Mouse (Mus musculus): Measurements from ENCODE around the gene Lrch4. TPM values are rescaled to one million over a fixed set of nuclear protein-coding genes. Genes with fewer than 3 reads are reported as not detected.
A peak's percentile ranks its signal among the peaks of the same experiment; 100 is the strongest.

The Lrch4 gene
- polyA plus RNA-seq, 1 experiment from 2014 or later, result 21.4 TPM

GRCm38 (mm10) chr5:137642886-137643285 lies 14.0 kb downstream of the Lrch4 start:
- Histone ChIP-seq H3K27ac (replicated peaks) (no peak overlapping the region), H3K4me1 (peaks cover 9% of the 10 kb centered on the region), H3K9ac (replicated peaks) (no peak overlapping the region), H3K4me3 (no peak overlapping the region), H3K27me3 (peaks cover 30% of the 10 kb centered on the region), H3K4me2 (replicated peaks) (no peak overlapping the region), H3K9me3 (no peaks in the 10 kb centered on the region), H3K36me3 (peaks cover 34% of the 10 kb centered on the region)
- WGBS, result 47% methylated on average over 4 of the region's 4 CpGs
- no peak for ATAC-seq (replicated peaks)

GRCm38 (mm10) chr5:137644484-137644883 lies 15.6 kb downstream of the Lrch4 start:
- Histone ChIP-seq H3K4me3 (no peak overlapping the region), H3K9ac (replicated peaks) (no peak overlapping the region), H3K27ac (replicated peaks) (no peak overlapping the region), H3K27me3 (peaks cover 30% of the 10 kb centered on the region), H3K9me3 (no peaks in the 10 kb centered on the region), H3K4me2 (replicated peaks) (no peak overlapping the region), H3K36me3 (peaks cover 20% of the 10 kb centered on the region), H3K4me1 (peaks cover 9% of the 10 kb centered on the region)
- ATAC-seq (replicated peaks), result no peak
- WGBS, result 34% methylated on average over 19 of the region's 19 CpGs

- Histone ChIP-seq H3K4me1 (peaks cover 13% of the 10 kb centered on the region), H3K27ac (replicated peaks) (no peak overlapping the region), H3K27me3 (peaks cover 30% of the 10 kb centered on the region), H3K9ac (replicated peaks) (no peak overlapping the region), H3K36me3 (peaks cover 13% of the 10 kb centered on the region), H3K9me3 (no peaks in the 10 kb centered on the region), H3K4me3 (peak overlapping the region; percentile 28), H3K4me2 (replicated peaks) (peak overlapping the region; percentile 40)
- no peak for ATAC-seq (replicated peaks)
- 3% methylated on average over 44 of the region's 44 CpGs for WGBS
Measured at GRCm38 (mm10) chr5:137645091-137645651, 16.2 kb downstream of the Lrch4 start.

DNA sequence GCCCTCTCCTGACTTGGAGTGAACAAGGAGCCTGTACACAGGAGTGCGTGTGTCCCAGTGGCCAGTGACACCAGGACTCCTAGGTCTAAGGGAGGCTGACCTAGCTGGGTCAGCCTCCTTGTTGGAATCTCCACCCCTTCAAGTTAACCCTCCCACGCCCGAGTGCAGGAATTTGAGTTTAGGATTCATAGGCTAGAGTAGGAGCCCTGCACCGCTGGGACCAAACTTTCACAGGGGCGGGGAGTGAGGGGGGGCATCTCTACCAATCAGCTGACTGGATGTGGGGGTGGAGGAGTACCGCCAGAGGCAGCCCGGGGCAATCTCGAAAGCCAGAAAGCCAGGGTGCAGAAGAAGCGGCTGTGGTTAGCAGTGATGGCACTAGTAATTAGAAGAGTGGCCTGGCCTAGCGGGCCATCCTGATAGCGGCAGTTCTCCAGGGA lies 16.8 kb downstream of the Lrch4 start, which contains the start of gene Irs3:
Gene Irs3, minus strand, starts transcription at position 63 of the 440 bp plus-strand sequence.
- Histone ChIP-seq H3K9me3 (no peaks in the 10 kb centered on the region), H3K4me3 (peak within 1 kb of the TSS; percentile 28), H3K4me1 (peaks cover 13% of the 10 kb centered on the region), H3K9ac (replicated peaks) (no peak within 1 kb of the TSS), H3K36me3 (peaks cover 12% of the 10 kb centered on the region), H3K4me2 (replicated peaks) (peak within 1 kb of the TSS; percentile 40), H3K27ac (replicated peaks) (no peak within 1 kb of the TSS), H3K27me3 (peaks cover 30% of the 10 kb centered on the region)
- 19% methylated on average over 11 of the region's 11 CpGs for WGBS
- no peak for ATAC-seq (replicated peaks)

- no peak overlapping the region for H3K27ac ChIP-seq (replicated peaks)
Measured at GRCm38 (mm10) chr5:137647827-137648601, 19.1 kb downstream of the Lrch4 start.

DNA sequence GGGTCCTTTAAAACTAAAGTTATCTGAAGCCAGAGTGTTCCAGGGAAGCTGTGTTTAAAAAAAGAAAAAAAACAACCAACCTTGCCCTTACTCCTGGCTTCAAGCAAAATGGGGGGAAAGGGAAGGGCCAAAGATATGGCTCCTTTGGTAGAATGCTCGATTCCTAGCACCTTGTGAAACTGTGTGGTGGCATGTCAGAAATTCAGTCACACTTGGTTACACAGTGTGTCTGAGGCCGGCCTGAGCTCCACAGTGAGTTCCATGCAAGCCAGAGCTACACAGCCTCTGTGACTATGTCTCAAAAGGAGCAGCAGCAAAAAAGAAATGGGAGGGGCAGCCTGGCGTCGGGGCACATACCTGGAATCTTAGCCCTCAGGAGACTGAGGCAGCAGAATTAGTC lies 20.3 kb downstream of the Lrch4 start:
- no peak for ATAC-seq (replicated peaks)
- Histone ChIP-seq H3K4me1 (peaks cover 13% of the 10 kb centered on the region), H3K27me3 (peaks cover 22% of the 10 kb centered on the region), H3K36me3 (peaks cover 21% of the 10 kb centered on the region; the same call in 1 of the 2 replicates), H3K4me3 (no peak overlapping the region), H3K4me2 (replicated peaks) (no peak overlapping the region), H3K9ac (replicated peaks) (no peak overlapping the region), H3K9me3 (no peaks in the 10 kb centered on the region), H3K27ac (replicated peaks) (no peak overlapping the region)
- WGBS, result 35% methylated on average over 4 of the region's 4 CpGs

More at GRCm38 (mm10) chr5:137647827-137648601, 19.1 kb downstream of the Lrch4 start:
- Histone ChIP-seq H3K9me3 (no peaks in the 10 kb centered on the region), H3K4me3 (no peak overlapping the region), H3K36me3 (peaks cover 12% of the 10 kb centered on the region; the same call in 1 of the 2 replicates), H3K27me3 (peaks cover 30% of the 10 kb centered on the region), H3K4me2 (replicated peaks) (no peak overlapping the region), H3K4me1 (peaks cover 13% of the 10 kb centered on the region), H3K9ac (replicated peaks) (no peak overlapping the region)
- WGBS, result 75% methylated on average over 9 of the region's 9 CpGs
- ATAC-seq (replicated peaks), result peak; percentile 59

- H3K36me3 ChIP-seq, result peaks cover 23% of the 10 kb centered on the region; the same call in 1 of the 2 replicates
- no peak overlapping the region for H3K4me2 ChIP-seq (replicated peaks)
- no peak overlapping the region; the same call in 1 of the 2 replicates for H3K9ac ChIP-seq (replicated peaks)
- peaks cover 16% of the 10 kb centered on the region for H3K27me3 ChIP-seq
- no peak for ATAC-seq (replicated peaks)
- no peaks in the 10 kb centered on the region for H3K9me3 ChIP-seq
- no peak overlapping the region for H3K4me3 ChIP-seq
- H3K27ac ChIP-seq (replicated peaks), result no peak overlapping the region
- H3K4me1 ChIP-seq, result peaks cover 12% of the 10 kb centered on the region
- WGBS, result 19% methylated on average over 18 of the region's 18 CpGs
Measured at GRCm38 (mm10) chr5:137649669-137650571, 21.0 kb downstream of the Lrch4 start.

DNA sequence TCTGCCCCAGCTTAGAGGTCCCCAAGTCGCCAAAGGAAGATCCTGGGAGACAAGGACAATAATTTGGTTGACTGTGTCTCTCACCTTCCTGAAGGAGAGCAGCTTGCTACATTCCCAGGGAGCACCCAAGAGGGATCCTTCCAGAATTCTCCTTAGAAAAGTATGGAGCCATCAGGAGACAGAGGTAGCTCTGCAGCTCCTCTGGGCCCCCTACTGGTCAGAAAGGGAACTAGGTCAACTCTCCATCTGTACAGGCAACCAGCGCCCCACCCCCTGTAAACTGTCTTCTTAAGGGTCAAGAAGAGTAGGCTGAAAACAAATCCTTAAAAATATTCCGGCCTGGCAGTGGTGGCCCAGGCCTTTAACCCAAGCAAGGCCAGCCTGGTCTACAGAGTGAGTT lies 23.6 kb downstream of the Lrch4 start:
- Histone ChIP-seq H3K9ac (replicated peaks) (no peak overlapping the region), H3K4me3 (no peak overlapping the region), H3K36me3 (peaks cover 27% of the 10 kb centered on the region; the same call in 1 of the 2 replicates), H3K27ac (replicated peaks) (no peak overlapping the region), H3K9me3 (no peaks in the 10 kb centered on the region), H3K27me3 (no peaks in the 10 kb centered on the region), H3K4me1 (peaks cover 4% of the 10 kb centered on the region; the same call in 1 of the 2 replicates), H3K4me2 (replicated peaks) (no peak overlapping the region)
- 20% methylated on average over 3 of the region's 3 CpGs for WGBS
- ATAC-seq (replicated peaks), result no peak; the same call in 1 of the 2 replicates

- H3K4me3 ChIP-seq, result no peak overlapping the region
- no peaks in the 10 kb centered on the region for H3K9me3 ChIP-seq
- no peak overlapping the region for H3K27ac ChIP-seq (replicated peaks)
- WGBS, result 95% methylated on average over 10 of the region's 10 CpGs
- no peak for ATAC-seq (replicated peaks)
- H3K4me1 ChIP-seq, result peaks cover 4% of the 10 kb centered on the region; the same call in 1 of the 2 replicates
- H3K4me2 ChIP-seq (replicated peaks), result no peak overlapping the region
- H3K9ac ChIP-seq (replicated peaks), result no peak overlapping the region
- H3K27me3 ChIP-seq, result no peaks in the 10 kb centered on the region
- H3K36me3 ChIP-seq, result peaks cover 30% of the 10 kb centered on the region
Measured at GRCm38 (mm10) chr5:137653366-137653765, 24.4 kb downstream of the Lrch4 start.

- H3K27ac ChIP-seq (replicated peaks), result no peak overlapping the region
- H3K36me3 ChIP-seq, result peaks cover 34% of the 10 kb centered on the region
- 80% methylated on average over 7 of the region's 7 CpGs for WGBS
Measured at GRCm38 (mm10) chr5:137654746-137655145, 25.8 kb downstream of the Lrch4 start.

GRCm38 (mm10) chr5:137656977-137657376 lies 28.1 kb downstream of the Lrch4 start:
- peak; percentile 75 for ATAC-seq (replicated peaks)
- peak overlapping the region; percentile 58 for H3K27ac ChIP-seq (replicated peaks)
- H3K36me3 ChIP-seq, result peaks cover 36% of the 10 kb centered on the region
- WGBS, result 31% methylated on average over 6 of the region's 6 CpGs
- no peaks in the 10 kb centered on the region for H3K27me3 ChIP-seq
- H3K9ac ChIP-seq (replicated peaks), result no peak overlapping the region
- no peaks in the 10 kb centered on the region for H3K9me3 ChIP-seq
- no peak overlapping the region for H3K4me2 ChIP-seq (replicated peaks)
- H3K4me1 ChIP-seq, result no peaks in the 10 kb centered on the region
- H3K4me3 ChIP-seq, result no peak overlapping the region

More at GRCm38 (mm10) chr5:137654746-137655145, 25.8 kb downstream of the Lrch4 start:
- Histone ChIP-seq H3K4me1 (peaks cover 4% of the 10 kb centered on the region; the same call in 1 of the 2 replicates), H3K27me3 (no peaks in the 10 kb centered on the region), H3K4me2 (replicated peaks) (no peak overlapping the region), H3K4me3 (no peak overlapping the region), H3K9me3 (no peaks in the 10 kb centered on the region), H3K9ac (replicated peaks) (no peak overlapping the region)
- no peak for ATAC-seq (replicated peaks)

All from forebrain, embryonic 15.5 days (tissue).